Mouse (Mus musculus): ENCODE measurements around the gene Hmcn1. TPM values are rescaled to one million over a fixed set of nuclear protein-coding genes. Genes with fewer than 3 reads are reported as not detected.

Gene Hmcn1
- total RNA-seq, 4 experiments from 2014 or later = 1.2 to 2.5 (median 1.8) TPM

Other genes with a start within 250 kb of the Hmcn1 start
- not detected for gene Gm47985, start 189.1 kb upstream of the Hmcn1 start, total RNA-seq (2022)
- not detected for gene Gm8947, start 198.9 kb upstream of the Hmcn1 start, total RNA-seq (2022)
- gene Gm47995, start 205.0 kb upstream of the Hmcn1 start, total RNA-seq (2022) = not detected
- gene 3110040M04Rik, start 210.7 kb upstream of the Hmcn1 start, total RNA-seq (2022) = not detected
- not detected for gene Gm47996, start 216.7 kb upstream of the Hmcn1 start, total RNA-seq (2022)